Mouse (Mus musculus) intestine, embryonic 16.5 days (tissue): ENCODE measurements around the gene Hapln2. TPM values are rescaled to one million over a fixed set of nuclear protein-coding genes. Genes with fewer than 3 reads are reported as not detected.

Experiments used
- ATAC-seq: fragments of 200-750 bp; cut with Nextera tagmentation; 2 replicates; pipeline ENCODE4 v1.8.0; 2017; ENCODE audit warnings: moderate TSS enrichment, moderate library complexity
- H3K27ac ChIP-seq: fragments of 300-500 bp; sonication (generic); 2 replicates; pipeline ENCODE4 v1.5.1; 2014; ENCODE audit warnings: mild to moderate bottlenecking, low read length
- H3K27me3 ChIP-seq: fragments of 300-500 bp; sonication (generic); replicated peaks from 2 replicates; pipeline ENCODE4 v1.6.1; 2014; ENCODE audit warnings: low read length, control low read depth, mixed read lengths; ENCODE audit not compliant: control insufficient read depth, insufficient read depth
- H3K36me3 ChIP-seq: fragments of 300-500 bp; sonication (generic); 2 replicates; pipeline ENCODE4 v1.6.1; 2014; ENCODE audit warnings: low read length, control low read depth; ENCODE audit not compliant: control insufficient read depth, insufficient read depth
- H3K4me1 ChIP-seq: fragments of 300-500 bp; sonication (generic); 2 replicates; pipeline ENCODE4 v1.6.1; 2014; ENCODE audit warnings: low read length, control low read depth, mixed read lengths; ENCODE audit not compliant: control insufficient read depth, insufficient read depth
- H3K4me2 ChIP-seq: fragments of 300-500 bp; sonication (generic); 2 replicates; pipeline ENCODE4 v1.6.1; 2014; ENCODE audit warnings: low read depth, low read length, control low read depth
- H3K4me3 ChIP-seq: fragments of 300-500 bp; sonication (generic); 2 replicates; pipeline ENCODE4 v1.5.1; 2014; ENCODE audit warnings: mild to moderate bottlenecking, low read length
- H3K9ac ChIP-seq: fragments of 300-500 bp; sonication (generic); 2 replicates; pipeline ENCODE4 v1.6.1; 2014; ENCODE audit warnings: low read depth, low read length
- H3K9me3 ChIP-seq: fragments of 300-500 bp; sonication (generic); 2 replicates; pipeline ENCODE4 v1.6.1; 2016; ENCODE audit warnings: low read length, control low read depth; ENCODE audit not compliant: control insufficient read depth
- WGBS: fragments of 180-500 bp; shearing (Covaris S2); extraction: QIAGEN DNeasy Blood & Tissue Kit; methylation state at CpG from one replicate; pipeline ENCODE4 v1.1.7; 2014; 5-methylcytosine and 5-hydroxymethylcytosine counted together
- polyA plus RNA-seq: library from polyadenylated mRNA; unstranded; fragments of >200 nt; fragmentation: Nextera tagmentation; extraction: Ambion mirVana; gene quantifications from 2 replicates; pipeline ENCODE4 v1.2.1, GENCODE M21; 2015

The Hapln2 gene
- polyA plus RNA-seq, 1 experiment from 2014 or later = not detected

DNA sequence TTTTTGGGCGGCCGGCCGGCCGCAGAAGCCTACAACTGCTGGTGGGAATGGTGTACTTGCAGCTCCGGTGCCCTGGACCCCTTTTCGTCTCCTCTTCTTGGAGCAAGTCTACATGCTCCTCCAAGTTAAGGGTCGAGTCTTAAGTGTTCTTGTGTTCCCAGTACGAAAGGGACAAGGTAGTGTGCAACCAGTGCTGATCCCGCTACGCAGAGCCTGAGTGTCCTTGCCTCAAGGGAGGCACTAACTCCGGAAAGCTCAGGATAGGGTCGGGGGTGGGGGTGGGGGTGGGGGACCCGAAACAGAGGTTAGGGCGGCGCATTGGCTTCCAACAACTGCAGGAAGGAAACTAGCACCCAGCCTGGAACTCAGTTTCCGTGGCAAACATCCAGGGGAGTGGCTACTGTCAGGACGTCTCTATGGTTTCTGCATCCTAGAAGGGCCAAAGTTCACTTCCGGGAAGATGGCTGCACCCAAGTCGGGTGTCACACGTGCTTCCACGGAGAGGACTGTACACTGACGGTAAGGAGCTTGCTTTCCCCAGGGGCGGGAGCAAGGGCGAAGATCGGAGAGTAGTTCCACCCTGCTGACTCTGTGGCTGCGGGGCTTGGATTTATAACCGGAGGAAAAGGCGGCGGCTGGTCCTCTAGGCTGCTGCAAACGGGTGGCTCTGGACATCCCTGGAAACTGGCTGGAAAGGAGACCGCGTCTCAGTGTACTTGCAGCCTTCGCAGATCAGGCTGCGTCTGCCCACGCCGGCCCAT lies 15.5 kb upstream of the Hapln2 start, which contains the start of gene Gpatch4:
Gene Gpatch4 (plus strand): TSS at position 448 of the 761 bp plus-strand sequence.
- Histone ChIP-seq H3K4me1 (peaks cover 3% of the 10 kb centered on the region; the same call in 1 of the 2 replicates), H3K36me3 (no peaks in the 10 kb centered on the region), H3K4me3 (peak within 1 kb of the TSS; percentile 74), H3K9ac (peak within 1 kb of the TSS; percentile 77), H3K9me3 (no peaks in the 10 kb centered on the region), H3K27me3 (peaks cover 6% of the 10 kb centered on the region), H3K4me2 (peak within 1 kb of the TSS; percentile 58), H3K27ac (peak within 1 kb of the TSS; percentile 49)
- whole genome bisulfite sequencing = 9% methylated on average over 36 of the region's 36 CpGs
- ATAC-seq = peak; percentile 97

DNA sequence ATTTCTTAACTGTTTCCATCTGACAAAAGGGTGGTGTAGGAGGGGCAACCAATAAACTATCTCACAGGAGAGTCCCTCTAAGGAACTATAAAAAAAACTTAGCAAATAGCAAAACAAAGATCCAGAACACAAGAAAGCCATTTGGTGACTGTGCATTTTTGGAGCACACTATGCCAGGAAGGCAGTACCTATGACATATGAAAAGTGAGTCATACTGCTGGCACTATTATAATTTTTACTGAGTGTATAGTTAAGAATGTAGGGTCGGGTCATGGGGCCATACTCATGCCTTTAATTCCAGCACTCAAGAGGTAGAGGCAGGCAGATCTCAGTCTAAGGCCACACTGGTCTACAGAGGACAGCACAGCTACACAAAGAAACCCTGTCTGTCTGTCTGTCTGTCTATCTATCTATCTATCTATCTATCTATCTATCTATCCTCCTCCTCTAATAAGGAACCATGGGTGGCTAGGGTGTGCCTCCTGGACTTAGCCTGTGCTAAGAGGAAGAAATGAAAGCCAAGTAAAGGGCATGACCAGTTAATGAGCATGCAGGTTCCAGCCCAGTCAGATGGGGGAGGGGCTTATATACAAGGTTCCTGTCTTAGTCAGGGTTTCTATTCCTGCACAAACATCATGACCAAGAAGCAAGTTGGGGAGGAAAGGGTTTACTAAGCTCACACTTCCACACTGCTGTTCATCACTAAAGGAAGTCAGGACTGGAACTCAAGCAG lies 8.3 kb upstream of the Hapln2 start:
- H3K4me1 ChIP-seq = no peaks in the 10 kb centered on the region
- no peak overlapping the region for H3K4me3 ChIP-seq
- 54% methylated on average over 1 of the region's 1 CpGs for WGBS
- H3K27ac ChIP-seq = no peak overlapping the region
- H3K4me2 ChIP-seq = no peak overlapping the region
- H3K9me3 ChIP-seq = 0 out of 2 replicates have a peak, but pooled peaks cover 3% of the 10 kb centered on the region
- H3K36me3 ChIP-seq = no peaks in the 10 kb centered on the region
- no peak for ATAC-seq
- no peak overlapping the region for H3K9ac ChIP-seq
- H3K27me3 ChIP-seq = peaks cover 26% of the 10 kb centered on the region

DNA sequence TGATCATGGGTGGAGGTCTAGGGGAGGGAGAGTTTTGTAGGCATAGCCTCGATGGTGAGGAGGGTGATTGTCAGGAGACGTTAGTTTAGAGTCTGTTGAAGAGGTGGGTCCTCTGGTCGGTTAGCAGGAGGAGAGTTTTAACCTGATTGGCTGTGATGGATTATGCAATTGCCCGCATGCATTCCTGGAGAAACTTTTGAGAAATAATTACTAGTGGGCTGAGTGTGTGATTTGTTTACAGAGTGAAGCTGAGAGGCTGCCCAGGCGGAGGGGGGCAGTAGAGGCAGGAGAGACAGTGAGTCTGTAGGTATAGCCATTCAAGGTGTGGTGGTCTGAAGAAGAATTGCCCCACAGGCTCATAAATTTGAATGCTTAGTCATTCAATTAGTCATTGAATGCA lies 6.1 kb upstream of the Hapln2 start:
- WGBS = 46% methylated on average over 5 of the region's 5 CpGs
- Histone ChIP-seq H3K27ac (no peak overlapping the region), H3K4me2 (no peak overlapping the region), H3K4me1 (no peaks in the 10 kb centered on the region), H3K9me3 (peaks cover 3% of the 10 kb centered on the region; the same call in 1 of the 2 replicates), H3K4me3 (no peak overlapping the region), H3K36me3 (no peaks in the 10 kb centered on the region), H3K27me3 (peaks cover 34% of the 10 kb centered on the region), H3K9ac (no peak overlapping the region)
- ATAC-seq = no peak

GRCm38 (mm10) chr3:88030608-88031395 lies 3.4 kb upstream of the Hapln2 start:
- no peak overlapping the region for H3K9ac ChIP-seq
- H3K36me3 ChIP-seq = no peaks in the 10 kb centered on the region
- H3K27ac ChIP-seq = no peak overlapping the region
- no peak overlapping the region for H3K4me2 ChIP-seq
- peaks cover 38% of the 10 kb centered on the region for H3K27me3 ChIP-seq
- no peaks in the 10 kb centered on the region for H3K4me1 ChIP-seq
- no peak overlapping the region for H3K4me3 ChIP-seq
- 14% methylated on average over 19 of the region's 19 CpGs for WGBS
- peaks cover 8% of the 10 kb centered on the region; the same call in 1 of the 2 replicates for H3K9me3 ChIP-seq
- no peak for ATAC-seq

DNA sequence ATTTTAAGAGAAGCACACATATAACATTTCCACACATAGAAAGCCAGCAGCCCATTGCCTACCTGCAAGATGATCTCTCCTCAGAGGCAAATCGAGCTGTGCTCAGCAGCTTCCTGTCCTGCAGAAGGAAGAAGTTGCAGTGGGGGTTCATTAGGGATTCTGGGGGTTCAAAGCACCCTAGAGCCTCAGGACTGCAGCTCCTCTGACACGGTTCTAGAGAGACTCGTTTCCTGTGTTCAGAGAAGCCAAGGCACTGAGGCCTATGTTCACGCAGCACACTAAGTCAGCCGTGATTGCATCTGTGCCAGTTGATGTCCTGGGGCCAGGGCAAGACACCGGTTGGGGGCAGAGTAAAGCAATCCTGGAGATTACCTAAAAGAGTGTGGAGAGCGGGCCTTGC lies 560 bp downstream of the Hapln2 start:
- Histone ChIP-seq H3K27me3 (peaks cover 59% of the 10 kb centered on the region), H3K9ac (no peak overlapping the region), H3K27ac (no peak overlapping the region), H3K36me3 (no peaks in the 10 kb centered on the region), H3K4me1 (peaks cover 14% of the 10 kb centered on the region), H3K4me3 (no peak overlapping the region), H3K9me3 (peaks cover 5% of the 10 kb centered on the region; the same call in 1 of the 2 replicates), H3K4me2 (no peak overlapping the region)
- 64% methylated on average over 7 of the region's 7 CpGs for WGBS
- no peak for ATAC-seq

DNA sequence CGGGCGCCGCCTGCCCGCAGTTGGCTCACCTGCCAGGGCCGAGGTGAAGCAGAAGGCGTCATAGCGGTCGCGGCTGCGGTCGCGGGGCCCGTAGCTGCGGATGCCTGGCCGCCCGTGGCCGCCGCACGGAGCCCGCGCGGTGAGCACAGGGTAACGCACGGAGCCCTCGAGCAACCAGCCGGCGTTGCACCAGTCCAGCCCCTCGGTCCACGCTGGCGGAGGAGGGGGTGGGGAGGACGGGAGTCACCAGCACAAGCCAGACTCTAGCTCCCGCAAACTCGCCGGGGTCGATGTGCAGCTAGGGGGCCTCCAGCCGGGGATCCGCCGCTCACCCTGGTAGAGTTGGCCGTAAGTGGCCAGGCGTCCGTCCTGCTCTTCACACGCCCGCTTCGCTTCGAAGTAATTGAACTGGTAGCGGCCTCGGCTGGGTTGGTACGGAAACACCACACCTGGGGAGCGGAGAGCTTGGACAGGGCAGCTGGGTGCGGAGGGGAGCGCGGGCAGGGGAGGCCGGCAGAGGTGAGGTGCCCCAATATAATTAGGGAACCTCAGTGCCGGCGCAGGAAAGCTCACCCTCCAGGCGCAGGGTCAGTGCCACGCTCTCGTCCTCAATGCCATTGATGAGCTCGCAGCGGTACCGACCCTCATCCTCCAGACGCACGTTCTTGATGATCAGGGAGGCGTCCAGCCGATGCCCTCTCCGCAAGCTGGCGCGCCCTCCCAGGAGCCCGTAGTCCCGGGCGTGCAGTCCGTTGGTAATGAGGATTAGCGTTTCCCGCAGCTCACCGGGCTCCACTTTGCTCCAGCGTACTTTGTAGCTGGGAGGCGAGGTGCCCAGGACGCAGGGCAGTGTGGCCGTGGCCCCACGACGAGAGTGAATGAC lies 4.0 kb downstream of the Hapln2 start:
- Histone ChIP-seq H3K9me3 (peaks cover 5% of the 10 kb centered on the region; the same call in 1 of the 2 replicates), H3K9ac (peak overlapping the region; percentile 56), H3K36me3 (no peaks in the 10 kb centered on the region), H3K27me3 (peaks cover 49% of the 10 kb centered on the region), H3K27ac (no peak overlapping the region), H3K4me1 (peaks cover 14% of the 10 kb centered on the region), H3K4me3 (peak overlapping the region; percentile 69), H3K4me2 (peak overlapping the region; percentile 100)
- ATAC-seq = peak; percentile 66; the same call in 1 of the 2 replicates
- under 1% methylated on average over 81 of the region's 81 CpGs for WGBS

DNA sequence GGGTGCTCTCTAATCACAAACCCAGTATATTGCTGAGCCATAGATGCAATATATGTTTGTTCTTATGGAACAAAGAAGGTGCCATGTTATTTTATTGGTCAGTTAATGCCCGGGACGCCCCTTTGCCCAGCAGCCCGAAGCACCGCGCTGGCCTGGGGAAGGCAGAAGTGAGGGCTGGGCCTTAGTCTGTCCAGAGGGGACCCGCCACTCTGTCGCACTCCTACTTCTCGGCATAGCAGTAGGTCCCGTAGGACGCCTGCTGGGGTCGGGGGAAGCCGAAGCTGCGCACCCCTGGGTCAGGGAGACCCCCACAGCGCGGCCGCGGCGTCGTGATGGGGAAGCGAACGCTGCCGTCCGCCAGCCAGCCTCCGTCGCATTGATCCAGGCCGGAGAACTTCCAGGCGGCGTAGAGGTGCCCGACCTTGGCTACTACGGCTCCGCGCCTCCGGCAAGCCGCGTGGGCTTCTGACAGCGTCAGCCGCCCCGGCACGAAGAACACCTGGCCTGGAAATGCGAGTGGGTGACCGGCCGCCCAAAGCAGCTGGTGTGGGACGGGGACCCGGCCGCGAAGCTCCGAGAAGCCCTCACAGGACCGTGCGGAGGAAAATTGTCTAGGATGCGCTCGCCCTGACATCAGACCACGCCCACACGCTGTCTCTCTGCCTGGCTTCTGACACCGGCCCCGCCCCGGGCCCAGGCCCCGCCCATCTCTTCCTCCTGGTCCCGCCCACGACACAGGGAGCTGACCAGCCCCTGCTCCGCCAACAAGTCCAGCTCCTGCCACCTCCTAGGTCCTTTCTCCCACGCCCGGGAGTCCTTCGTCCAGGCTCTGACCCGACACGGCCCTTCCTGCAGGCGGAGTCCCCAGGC lies 4.8 kb downstream of the Hapln2 start:
- Histone ChIP-seq H3K27ac (no peak overlapping the region), H3K36me3 (no peaks in the 10 kb centered on the region), H3K9me3 (no peaks in the 10 kb centered on the region), H3K4me2 (peak overlapping the region; percentile 100), H3K4me3 (peak overlapping the region; percentile 69), H3K4me1 (peaks cover 14% of the 10 kb centered on the region), H3K27me3 (peaks cover 52% of the 10 kb centered on the region), H3K9ac (peak overlapping the region; percentile 56)
- ATAC-seq = peak; percentile 96
- WGBS = 1% methylated on average over 66 of the region's 66 CpGs
